In the genomic region with DNA sequence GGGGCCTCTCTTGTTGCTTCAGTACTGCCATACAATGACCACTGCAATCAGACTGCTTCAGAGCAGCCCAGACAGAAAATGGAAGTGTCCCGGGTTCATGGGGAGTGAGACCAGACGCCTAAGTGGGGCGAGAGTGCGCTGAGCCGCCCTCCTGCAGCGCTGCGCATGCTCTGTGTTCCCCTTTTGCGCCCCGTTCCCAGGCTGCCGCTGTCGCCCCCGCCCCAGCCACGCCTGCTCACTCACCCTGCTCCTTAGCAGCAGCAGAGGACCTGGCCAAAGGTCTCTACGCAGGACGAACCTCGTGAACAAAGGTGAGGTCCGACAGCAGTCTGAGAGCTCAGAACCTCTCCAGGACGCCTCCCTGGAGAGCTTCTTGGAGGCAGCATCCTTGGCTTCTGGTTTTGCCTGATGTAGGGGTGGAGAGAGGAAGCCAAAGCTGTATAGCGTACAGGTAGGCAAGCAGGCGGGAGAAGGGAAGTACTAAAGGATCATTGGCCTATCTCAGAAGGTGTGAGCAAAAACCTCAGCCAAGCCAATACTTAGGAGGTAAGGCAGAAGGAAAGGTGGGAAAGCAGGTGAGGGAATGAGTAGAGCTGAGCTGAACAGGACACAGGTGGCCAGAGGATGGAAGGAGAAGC, we compare ENCODE assay signal across 9 mouse cellular contexts. TPM values are rescaled to one million over a fixed set of nuclear protein-coding genes. Genes with fewer than 3 reads are reported as not detected.
DNase-seq lines count a peak whose midpoint lies in the region; ATAC-seq and TF ChIP-seq lines count a peak whose summit lies in the region.
"Had no signal": no experiment of that assay in that cellular context is flagged by ENCODE, and none has a peak within 500 bp of the region (broad histone marks: within the 10 kb centered on the region; RNA-seq: fewer than 3 reads in every experiment).

Gene Zfp92 (plus strand): TSS at position 217 of the 638 bp plus-strand sequence.

- no peak for ATAC-seq in embryonic facial prominence, embryonic 11.5 days (replicated peaks; ENCODE audit: insufficient number of reproducible peaks, low FRiP score, low TSS enrichment, low read depth)
- ATAC-seq in hindbrain, embryonic 14.5 days (ENCODE audit: low FRiP score), result no peak
- ATAC-seq in liver, embryonic 14.5 days (ENCODE audit: insufficient read depth), result no peak
- no peak for ATAC-seq in stomach, embryonic 14.5 days (ENCODE audit: insufficient number of reproducible peaks, insufficient read depth, low FRiP score, low read depth)

- peak within 1 kb of the TSS; percentile 36 for H3K4me2 ChIP-seq in embryonic facial prominence, embryonic 11.5 days (ENCODE audit: low read depth, low read length)
- H3K4me2 ChIP-seq in hindbrain, embryonic 14.5 days (replicated peaks), result peak within 1 kb of the TSS; percentile 44
- H3K4me2 ChIP-seq in liver, embryonic 14.5 days (ENCODE audit: low read depth), result peak within 1 kb of the TSS; percentile 26; the same call in 1 of the 2 replicates
- peak within 1 kb of the TSS; percentile 40 for H3K4me2 ChIP-seq in stomach, embryonic 14.5 days (replicated peaks; ENCODE audit: low read depth, low read length)

- peak within 1 kb of the TSS; percentile 22; the same call in 1 of the 2 replicates for H3K9ac ChIP-seq in embryonic facial prominence, embryonic 11.5 days (replicated peaks; ENCODE audit: low read length)
- H3K9ac ChIP-seq in hindbrain, embryonic 14.5 days, result peak within 1 kb of the TSS; percentile 34; the same call in 1 of the 2 replicates
- H3K9ac ChIP-seq in liver, embryonic 14.5 days (replicated peaks), result no peak within 1 kb of the TSS
- no peak within 1 kb of the TSS for H3K9ac ChIP-seq in stomach, embryonic 14.5 days (replicated peaks; ENCODE audit: low read depth, low read length)

- DNase-seq in left cerebral cortex, adult 2 months (ENCODE audit: extremely low spot score in 1 of 2, low spot score in 2 of 2), result peak in 1 of 2 experiments; percentile 18
- DNase-seq in left cerebral cortex, adult 9 months (ENCODE audit: low spot score in 2 of 2), result no peak
- peak; percentile 2 for DNase-seq in embryonic facial prominence, embryonic 11.5 days (ENCODE audit: low spot score)
- no peak for DNase-seq in hindbrain, embryonic 14.5 days (ENCODE audit: low spot score)
- DNase-seq in liver, embryonic 14.5 days (ENCODE audit: low read depth in 3 of 3, low spot score in 3 of 3), result no peak
- DNase-seq in ovary, postnatal 14 days (ENCODE audit: low spot score), result no peak
- no peak for DNase-seq in gastrocnemius, postnatal 36 days

- 21% methylated on average over 16 of the region's 20 CpGs for WGBS in embryonic facial prominence, embryonic 11.5 days
- 17% methylated on average over 20 of the region's 20 CpGs for WGBS in hindbrain, embryonic 14.5 days
- 7% methylated on average over 19 of the region's 20 CpGs for WGBS in liver, embryonic 14.5 days (ENCODE audit: insufficient replicate concordance)
- 20% methylated on average over 20 of the region's 20 CpGs for WGBS in stomach, embryonic 14.5 days

- TF ChIP-seq EP300 in liver, embryonic 14.5 days (IDR thresholded peaks at IDR 0.05; ENCODE audit: low read depth), result no peak

- no peak for TF ChIP-seq CTCF in left cerebral cortex, adult 2 months (IDR thresholded peaks at IDR 0.05)
- no peak for TF ChIP-seq CTCF in liver, embryonic 14.5 days (IDR thresholded peaks at IDR 0.05; ENCODE audit: low read depth)

- H3K27ac ChIP-seq in left cerebral cortex, adult 2 months, result no peak within 1 kb of the TSS
- H3K27ac ChIP-seq in embryonic facial prominence, embryonic 11.5 days (replicated peaks; ENCODE audit: low read depth, low read length), result no peak within 1 kb of the TSS
- H3K27ac ChIP-seq in hindbrain, embryonic 14.5 days, result no peak within 1 kb of the TSS
- H3K27ac ChIP-seq in liver, embryonic 14.5 days, result no peak within 1 kb of the TSS
- H3K27ac ChIP-seq in stomach, embryonic 14.5 days (ENCODE audit: low read length), result no peak within 1 kb of the TSS

- H3K27me3 ChIP-seq in embryonic facial prominence, embryonic 11.5 days (ENCODE audit: control insufficient read depth, insufficient read depth, low read length), result peaks cover 5% of the 10 kb centered on the region; the same call in 1 of the 2 replicates
- H3K27me3 ChIP-seq in hindbrain, embryonic 14.5 days (ENCODE audit: control insufficient read depth, insufficient read depth, low read length), result no peaks in the 10 kb centered on the region; the same call in 1 of the 2 replicates
- no peaks in the 10 kb centered on the region for H3K27me3 ChIP-seq in liver, embryonic 14.5 days (ENCODE audit: control insufficient read depth, insufficient read depth, low read length)
- no peaks in the 10 kb centered on the region for H3K27me3 ChIP-seq in stomach, embryonic 14.5 days (ENCODE audit: control insufficient read depth, insufficient read depth, low read length)

- H3K36me3 ChIP-seq in embryonic facial prominence, embryonic 11.5 days (replicated peaks; ENCODE audit: control insufficient read depth, insufficient read depth, low read depth, low read length), result no peaks in the 10 kb centered on the region
- H3K36me3 ChIP-seq in hindbrain, embryonic 14.5 days (replicated peaks; ENCODE audit: control insufficient read depth, insufficient read depth), result no peaks in the 10 kb centered on the region
- no peaks in the 10 kb centered on the region for H3K36me3 ChIP-seq in liver, embryonic 14.5 days (replicated peaks; ENCODE audit: control insufficient read depth, insufficient read depth, low read depth)
- H3K36me3 ChIP-seq in stomach, embryonic 14.5 days (ENCODE audit: control insufficient read depth, insufficient read depth, low read length), result no peaks in the 10 kb centered on the region

- H3K4me3 ChIP-seq in left cerebral cortex, adult 2 months, result peak within 1 kb of the TSS; percentile 31
- peak within 1 kb of the TSS; percentile 9; the same call in 1 of the 2 replicates for H3K4me3 ChIP-seq in embryonic facial prominence, embryonic 11.5 days (ENCODE audit: low read depth, low read length)
- peak within 1 kb of the TSS; percentile 28 for H3K4me3 ChIP-seq in hindbrain, embryonic 14.5 days (replicated peaks; ENCODE audit: low read length)
- H3K4me3 ChIP-seq in liver, embryonic 14.5 days (ENCODE audit: insufficient read depth in 1 of 2, low read depth in 2 of 2, low read length in 2 of 2), result no peak within 1 kb of the TSS
- peak within 1 kb of the TSS; percentile 11; the same call in 1 of the 2 replicates for H3K4me3 ChIP-seq in stomach, embryonic 14.5 days (ENCODE audit: low read depth, low read length)

- no peaks in the 10 kb centered on the region for H3K9me3 ChIP-seq in embryonic facial prominence, embryonic 11.5 days (replicated peaks; ENCODE audit: control insufficient read depth, low read length)
- 0 out of 2 replicates have a peak, but pooled peaks cover 5% of the 10 kb centered on the region for H3K9me3 ChIP-seq in hindbrain, embryonic 14.5 days (ENCODE audit: control insufficient read depth, low read length)
- no peaks in the 10 kb centered on the region for H3K9me3 ChIP-seq in liver, embryonic 14.5 days (ENCODE audit: control insufficient read depth, low read length)
- no peaks in the 10 kb centered on the region for H3K9me3 ChIP-seq in stomach, embryonic 14.5 days (ENCODE audit: control insufficient read depth, low read depth, low read length)

- intact Hi-C loops in left cerebral cortex, adult 2 months (cut with DNase I), result loop anchor here (5.0 kb wide), 1 partner anchor 99 kb away; no protein-coding TSS in a partner anchor
- intact Hi-C loops in gastrocnemius, postnatal 36 days (cut with DNase I), result no loop called here

- no peaks in the 10 kb centered on the region for H3K4me1 ChIP-seq in embryonic facial prominence, embryonic 11.5 days (ENCODE audit: control insufficient read depth, insufficient read depth, low read length)
- H3K4me1 ChIP-seq in hindbrain, embryonic 14.5 days (replicated peaks; ENCODE audit: control insufficient read depth, insufficient read depth, low read length), result no peaks in the 10 kb centered on the region
- no peaks in the 10 kb centered on the region for H3K4me1 ChIP-seq in liver, embryonic 14.5 days (replicated peaks; ENCODE audit: control insufficient read depth in 2 of 2, insufficient read depth in 2 of 2, low read length in 1 of 2)
- no peaks in the 10 kb centered on the region for H3K4me1 ChIP-seq in stomach, embryonic 14.5 days (ENCODE audit: control insufficient read depth, insufficient read depth, low read length)

RNA-seq across cellular contexts. Expression of gene Zfp92, which starts in this region (rescaled TPM):
- 1 to 10 TPM; 1.9 to 2.1 TPM for total RNA-seq in left cerebral cortex, adult 2 months (2021)
- 0.07 and 0.25 TPM in 2 replicates for polyA plus RNA-seq in embryonic facial prominence, embryonic 11.5 days (2014; fragmentation: Nextera tagmentation; extraction: Ambion mirVana)
- polyA plus RNA-seq in hindbrain, embryonic 14.5 days (2014; fragmentation: Nextera tagmentation; extraction: Ambion mirVana), result 1.1 and 1.5 TPM in 2 replicates
- polyA plus RNA-seq in liver, embryonic 14.5 days (2012; rRNA removed), result 0.01 TPM in 2 replicates
- not detected in 2 replicates for polyA plus RNA-seq in liver, embryonic 14.5 days (2014; fragmentation: Nextera tagmentation; extraction: Ambion mirVana)
- 0.09 and 0.11 TPM in 2 replicates for polyA plus RNA-seq in stomach, embryonic 14.5 days (2014; fragmentation: Nextera tagmentation; extraction: Ambion mirVana)
- total RNA-seq in gastrocnemius, postnatal 36 days (2021), result under 1 TPM in 1 of 2 experiments, not detected in 1; 0.15 TPM
- total RNA-seq: liver, adult 2 months had no signal
- polyA plus RNA-seq: liver, adult 2 months had no signal

Comparison
In these comparisons a context has a peak if more than half of its experiments do, and no peak if none do; other contexts are left out.
1. Peak in DNase-seq, H3K4me3 ChIP-seq, H3K9ac ChIP-seq and H3K4me2 ChIP-seq in embryonic facial prominence, embryonic 11.5 days; RNA of the gene not detected or under 1 TPM.
2. H3K4me3 ChIP-seq: peak in left cerebral cortex, adult 2 months (single experiment), hindbrain, embryonic 14.5 days (single experiment) and stomach, embryonic 14.5 days (single experiment); none in liver, embryonic 14.5 days (0 of 2).
3. Peak in every context shown above with its lines, with median percentiles within 50 percentile points of each other: H3K4me2 ChIP-seq.